Mouse (Mus musculus) heart, postnatal 10 days (tissue): Measurements from ENCODE around the gene Pwp2. TPM values are rescaled to one million over a fixed set of nuclear protein-coding genes. Genes with fewer than 3 reads are reported as not detected.
"Not testable (repeated sequence)": the region's sequence is repeated elsewhere in the genome, so short reads cannot be mapped to it uniquely, and the experiment has no call there.

Source experiments
- DNase-seq, 2 experiments: peaks; one replicate each; pipeline ENCODE4 v3.0.0; 2021
- intact Hi-C: fragments of 180-260 bp; cut with DNase I; formaldehyde crosslinking; loops from one replicate; pipeline ENCODE4 v1.15.1; 2025
- total RNA-seq, 2 experiments: library from RNA; stranded (reverse); gene quantifications; 2 replicates each; pipeline ENCODE4 v1.2.3; 2021

Pwp2 gene
- total RNA-seq = 10 to 100 TPM in 1 of 2 experiments, 1 to 10 TPM in 1; 9.8 to 10.8 TPM

GRCm38 (mm10) chr10:78184531-78185380 lies at the start of gene Pwp2:
Gene Pwp2, minus strand, starts transcription at chr10:78185149.
- intact Hi-C loops = no loop called here

GRCm38 (mm10) chr10:78233756-78234155 lies 48.8 kb upstream of the Pwp2 start:
- intact Hi-C loops = no loop called here
- no peak for DNase-seq

More at GRCm38 (mm10) chr10:78184531-78185380, at the start of gene Pwp2:
- peak; percentile 91 to 95 for DNase-seq

- intact Hi-C loops = no loop called here
Observed at GRCm38 (mm10) chr10:78233161-78233560, 48.2 kb upstream of the Pwp2 start.

GRCm38 (mm10) chr10:78232301-78232980 lies 47.5 kb upstream of the Pwp2 start:
- no peak for DNase-seq
- intact Hi-C loops = no loop called here

More at GRCm38 (mm10) chr10:78233161-78233560, 48.2 kb upstream of the Pwp2 start:
- no peak for DNase-seq

GRCm38 (mm10) chr10:78228560-78228928 lies 43.6 kb upstream of the Pwp2 start:
- intact Hi-C loops = no loop called here
- no peak for DNase-seq

GRCm38 (mm10) chr10:78227875-78228559 lies 43.1 kb upstream of the Pwp2 start:
- peak in 1 of 2 experiments; percentile 28 for DNase-seq
- intact Hi-C loops = no loop called here

- intact Hi-C loops = no loop called here
- no peak for DNase-seq
Observed at GRCm38 (mm10) chr10:78224136-78224535, 39.2 kb upstream of the Pwp2 start.

GRCm38 (mm10) chr10:78222908-78223307 lies 38.0 kb upstream of the Pwp2 start:
- DNase-seq = peak; percentile 39 to 49
- intact Hi-C loops = no loop called here

GRCm38 (mm10) chr10:78221315-78221714 lies 36.4 kb upstream of the Pwp2 start:
- intact Hi-C loops = no loop called here
- no peak for DNase-seq

GRCm38 (mm10) chr10:78219528-78219927 lies 34.6 kb upstream of the Pwp2 start:
- intact Hi-C loops = no loop called here
- DNase-seq = no peak

GRCm38 (mm10) chr10:78218576-78218975 lies 33.6 kb upstream of the Pwp2 start:
- intact Hi-C loops = no loop called here
- DNase-seq = no peak

- intact Hi-C loops = no loop called here
- DNase-seq = no peak
Observed at GRCm38 (mm10) chr10:78216376-78217083, 31.6 kb upstream of the Pwp2 start.

- DNase-seq = no peak
- intact Hi-C loops = no loop called here
Observed at GRCm38 (mm10) chr10:78214371-78214770, 29.4 kb upstream of the Pwp2 start.

GRCm38 (mm10) chr10:78211311-78211710 lies 26.4 kb upstream of the Pwp2 start:
- intact Hi-C loops = no loop called here
- peak; percentile 10 to 25 for DNase-seq

GRCm38 (mm10) chr10:78201182-78201581 lies 16.2 kb upstream of the Pwp2 start:
- DNase-seq = no peak
- intact Hi-C loops = no loop called here

GRCm38 (mm10) chr10:78192933-78193332 lies 8.0 kb upstream of the Pwp2 start:
- intact Hi-C loops = no loop called here
- no peak for DNase-seq

GRCm38 (mm10) chr10:78186076-78186475 lies 1.1 kb upstream of the Pwp2 start:
- intact Hi-C loops = loop anchor here (2.0 kb wide), 1 partner anchor 57 kb away; no protein-coding TSS in a partner anchor
- not testable (repeated sequence) for DNase-seq

GRCm38 (mm10) chr10:78185381-78185725 lies 404 bp upstream of the Pwp2 start:
- DNase-seq = no peak
- intact Hi-C loops = no loop called here

- intact Hi-C loops = no loop called here
- no peak for DNase-seq
Observed at GRCm38 (mm10) chr10:78183577-78183976, 1.4 kb downstream of the Pwp2 start.

- intact Hi-C loops = no loop called here
Observed at GRCm38 (mm10) chr10:78182321-78182720, 2.6 kb downstream of the Pwp2 start.

GRCm38 (mm10) chr10:78174474-78174873 lies 10.5 kb downstream of the Pwp2 start:
- DNase-seq = no peak
- intact Hi-C loops = no loop called here

More at GRCm38 (mm10) chr10:78182321-78182720, 2.6 kb downstream of the Pwp2 start:
- no peak for DNase-seq
